Mouse (Mus musculus) liver, adult 2 months (tissue): ENCODE measurements around the gene Syt2. TPM values are rescaled to one million over a fixed set of nuclear protein-coding genes. Genes with fewer than 3 reads are reported as not detected.

Experiments
- DNase-seq: peaks from one replicate; pipeline ENCODE4 v3.0.0-alpha.2; 2011; ENCODE audit warnings: low read depth, low spot score; ENCODE audit errors: extremely low read depth
- H3K27ac ChIP-seq: fragments of 200-500 bp; replicated peaks from 2 replicates; pipeline ENCODE4 v1.5.1; 2012; ENCODE audit warnings: low read depth, mild to moderate bottlenecking, control low read depth, inconsistent platforms, low read length; ENCODE audit not compliant: insufficient read depth
- H3K27me3 ChIP-seq: fragments of 200-500 bp; 2 replicates; pipeline ENCODE4 v1.6.1; 2012; ENCODE audit warnings: mild to moderate bottlenecking, moderate library complexity, low read length, inconsistent platforms; ENCODE audit not compliant: control insufficient read depth, insufficient read depth
- H3K36me3 ChIP-seq: fragments of 200-500 bp; 2 replicates; pipeline ENCODE4 v1.6.1; 2012; ENCODE audit warnings: low read length, inconsistent platforms; ENCODE audit not compliant: control insufficient read depth, insufficient read depth
- H3K4me1 ChIP-seq: fragments of 200-500 bp; 2 replicates; pipeline ENCODE4 v1.6.1; 2011; ENCODE audit warnings: low read length; ENCODE audit not compliant: control insufficient read depth, insufficient read depth
- H3K4me3 ChIP-seq: fragments of 200-500 bp; 2 replicates; pipeline ENCODE4 v1.5.1; 2011; ENCODE audit warnings: low read depth, mild to moderate bottlenecking, control low read depth, low read length, moderate library complexity; ENCODE audit not compliant: insufficient read depth
- H3K79me2 ChIP-seq: fragments of 200-500 bp; 2 replicates; pipeline ENCODE4 v1.6.1; 2012; ENCODE audit warnings: inconsistent platforms, mild to moderate bottlenecking, low read length, moderate library complexity; ENCODE audit not compliant: control insufficient read depth, insufficient read depth
- H3K9ac ChIP-seq: fragments of 200-500 bp; 2 replicates; pipeline ENCODE4 v1.6.1; 2012; ENCODE audit warnings: low read depth, mild to moderate bottlenecking, control low read depth, inconsistent platforms, low read length
- CTCF ChIP-seq: fragments of 200-500 bp; IDR thresholded peaks from 2 replicates; pipeline ENCODE4 v1.5.1; 2011; ENCODE audit warnings: low read depth, low read length, control low read depth
- POLR2A ChIP-seq: fragments of 200-500 bp; IDR thresholded peaks from 2 replicates; pipeline ENCODE4 v1.6.1; 2011; ENCODE audit warnings: low read length, control low read depth; ENCODE audit not compliant: insufficient read depth; ENCODE audit errors: extremely low read depth
- WGBS: fragments of 180-500 bp; shearing (Covaris S2); methylation state at CpG from one replicate; pipeline ENCODE4 v1.1.7; 2018; 5-methylcytosine and 5-hydroxymethylcytosine counted together
- polyA plus RNA-seq: library from polyadenylated mRNA; depleted of rRNA; stranded (reverse); fragments of >200 nt; gene quantifications from 2 replicates; pipeline ENCODE4 v1.2.3, GENCODE M21; 2012
- total RNA-seq: library from RNA; depleted of rRNA; stranded (reverse); fragments of >200 nt; gene quantifications from 2 replicates; pipeline ENCODE4 v1.2.3, GENCODE M21; 2014

Syt2 gene
- total and polyA plus RNA-seq, 2 experiments, result not detected

- TF ChIP-seq POLR2A (no peak), CTCF (no peak)
- Histone ChIP-seq H3K79me2 (no peaks in the 10 kb centered on the region), H3K36me3 (no peaks in the 10 kb centered on the region), H3K4me1 (no peaks in the 10 kb centered on the region), H3K27ac (no peak overlapping the region), H3K4me3 (no peak overlapping the region), H3K9ac (no peak overlapping the region), H3K27me3 (peaks cover under 1% of the 10 kb centered on the region; the same call in 1 of the 2 replicates)
- no peak for DNase-seq
- 64% methylated on average over 2 of the region's 2 CpGs for WGBS
These were observed 49.8 kb downstream of the Syt2 start for GRCm38 (mm10) chr1:134696302-134696701.

GRCm38 (mm10) chr1:134697073-134697472 is 50.6 kb downstream of the Syt2 start:
- 87% methylated on average over 4 of the region's 4 CpGs for WGBS

GRCm38 (mm10) chr1:134697522-134698250 is 51.2 kb downstream of the Syt2 start:
- Histone ChIP-seq H3K27ac (no peak overlapping the region), H3K79me2 (no peaks in the 10 kb centered on the region), H3K36me3 (no peaks in the 10 kb centered on the region), H3K9ac (no peak overlapping the region), H3K4me3 (no peak overlapping the region), H3K4me1 (no peaks in the 10 kb centered on the region), H3K27me3 (no peaks in the 10 kb centered on the region; the same call in 1 of the 2 replicates)
- WGBS, result 92% methylated on average over 17 of the region's 17 CpGs
- TF ChIP-seq POLR2A, result no peak
- TF ChIP-seq CTCF, result no peak
- DNase-seq, result no peak

More at GRCm38 (mm10) chr1:134697073-134697472, 50.6 kb downstream of the Syt2 start:
- Histone ChIP-seq H3K9ac (no peak overlapping the region), H3K4me3 (no peak overlapping the region), H3K4me1 (no peaks in the 10 kb centered on the region), H3K27ac (no peak overlapping the region), H3K27me3 (no peaks in the 10 kb centered on the region; the same call in 1 of the 2 replicates), H3K79me2 (no peaks in the 10 kb centered on the region), H3K36me3 (no peaks in the 10 kb centered on the region)
- no peak for DNase-seq
- TF ChIP-seq CTCF (no peak), POLR2A (no peak)

- H3K4me1 ChIP-seq, result no peaks in the 10 kb centered on the region
- H3K4me3 ChIP-seq, result no peak overlapping the region
- no peaks in the 10 kb centered on the region for H3K79me2 ChIP-seq
- DNase-seq, result no peak
- H3K27ac ChIP-seq, result no peak overlapping the region
- WGBS, result 81% methylated on average over 5 of the region's 5 CpGs
- H3K36me3 ChIP-seq, result no peaks in the 10 kb centered on the region
- no peak overlapping the region for H3K9ac ChIP-seq
- H3K27me3 ChIP-seq, result no peaks in the 10 kb centered on the region; the same call in 1 of the 2 replicates
- no peak for TF ChIP-seq POLR2A
- TF ChIP-seq CTCF, result no peak
These were observed 52.0 kb downstream of the Syt2 start for GRCm38 (mm10) chr1:134698486-134698885.

GRCm38 (mm10) chr1:134699390-134699789 is 52.9 kb downstream of the Syt2 start:
- Histone ChIP-seq H3K36me3 (no peaks in the 10 kb centered on the region), H3K27me3 (no peaks in the 10 kb centered on the region; the same call in 1 of the 2 replicates), H3K9ac (no peak overlapping the region), H3K4me3 (no peak overlapping the region), H3K79me2 (no peaks in the 10 kb centered on the region), H3K4me1 (no peaks in the 10 kb centered on the region), H3K27ac (no peak overlapping the region)
- no peak for DNase-seq
- TF ChIP-seq CTCF, result no peak
- no peak for TF ChIP-seq POLR2A
- 83% methylated on average over 9 of the region's 9 CpGs for WGBS

- 85% methylated on average over 2 of the region's 2 CpGs for WGBS
- H3K4me3 ChIP-seq, result no peak overlapping the region
- no peaks in the 10 kb centered on the region; the same call in 1 of the 2 replicates for H3K27me3 ChIP-seq
- H3K4me1 ChIP-seq, result no peaks in the 10 kb centered on the region
- no peak for DNase-seq
- no peaks in the 10 kb centered on the region for H3K36me3 ChIP-seq
- H3K9ac ChIP-seq, result no peak overlapping the region
- TF ChIP-seq CTCF (no peak), POLR2A (no peak)
- H3K79me2 ChIP-seq, result no peaks in the 10 kb centered on the region
- H3K27ac ChIP-seq, result no peak overlapping the region
These were observed 53.7 kb downstream of the Syt2 start for GRCm38 (mm10) chr1:134700151-134700550.
